Mouse (Mus musculus) hindbrain, embryonic 15.5 days (tissue): ENCODE results near the gene Exoc7. TPM values are rescaled to one million over a fixed set of nuclear protein-coding genes. Genes with fewer than 3 reads are reported as not detected.

Source experiments
- ATAC-seq: fragments of 200-750 bp; cut with Nextera tagmentation; 2 replicates; pipeline ENCODE4 v1.8.0; 2017; ENCODE audit warnings: low read depth, moderate number of reproducible peaks, moderate TSS enrichment; ENCODE audit not compliant: low FRiP score
- H3K27ac ChIP-seq: fragments of 300-500 bp; sonication (generic); replicated peaks from 2 replicates; pipeline ENCODE4 v1.5.1; 2015; ENCODE audit warnings: mild to moderate bottlenecking, inconsistent platforms
- H3K27me3 ChIP-seq: fragments of 300-500 bp; sonication (generic); 2 replicates; pipeline ENCODE4 v1.6.1; 2015; ENCODE audit warnings: control low read depth, inconsistent platforms
- H3K36me3 ChIP-seq: fragments of 300-500 bp; sonication (generic); 2 replicates; pipeline ENCODE4 v1.6.1; 2015; ENCODE audit warnings: control low read depth, inconsistent platforms
- H3K4me1 ChIP-seq: fragments of 300-500 bp; sonication (generic); replicated peaks from 2 replicates; pipeline ENCODE4 v1.6.1; 2015; ENCODE audit warnings: control low read depth, inconsistent platforms
- H3K4me2 ChIP-seq: fragments of 300-500 bp; sonication (generic); 2 replicates; pipeline ENCODE4 v1.6.1; 2015; ENCODE audit warnings: moderate library complexity, mild to moderate bottlenecking, inconsistent platforms
- H3K4me3 ChIP-seq: fragments of 300-500 bp; sonication (generic); 2 replicates; pipeline ENCODE4 v1.5.1; 2015; ENCODE audit warnings: mild to moderate bottlenecking, inconsistent platforms
- H3K9ac ChIP-seq: fragments of 300-500 bp; sonication (generic); 2 replicates; pipeline ENCODE4 v1.6.1; 2015; ENCODE audit warnings: inconsistent platforms
- H3K9me3 ChIP-seq: fragments of 300-500 bp; sonication (generic); 2 replicates; pipeline ENCODE4 v1.6.1; 2016; ENCODE audit warnings: control low read depth, inconsistent platforms
- WGBS: fragments of 180-500 bp; shearing (Covaris S2); methylation state at CpG from one replicate; pipeline ENCODE4 v1.1.7; 2015; 5-methylcytosine and 5-hydroxymethylcytosine counted together
- polyA plus RNA-seq: library from polyadenylated mRNA; unstranded; fragments of >200 nt; fragmentation: Nextera tagmentation; extraction: Ambion mirVana; gene quantifications from 2 replicates; pipeline ENCODE4 v1.2.1, GENCODE M21; 2015

The Exoc7 gene
- polyA plus RNA-seq, 1 experiment from 2014 or later: 108 TPM

DNA sequence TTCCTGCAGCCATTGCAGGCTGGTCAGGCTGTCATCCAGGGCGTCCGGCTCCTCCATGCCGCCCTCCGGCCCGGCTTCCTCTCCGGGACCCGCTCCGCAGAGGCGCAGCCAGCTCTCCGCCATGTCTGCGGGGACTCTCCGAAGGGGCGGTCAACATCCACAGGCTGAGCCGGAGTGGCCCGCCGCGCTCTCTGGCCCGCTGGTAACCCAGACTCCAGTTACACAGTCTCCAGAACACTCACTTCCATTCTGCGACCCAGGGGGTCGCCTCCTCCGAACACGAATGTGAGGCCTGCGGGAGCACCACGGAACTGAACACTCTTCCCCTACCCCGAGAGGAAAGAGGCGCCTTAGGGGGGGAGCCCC, 27.4 kb upstream of the Exoc7 start:
- WGBS: 4% methylated on average over 26 of the region's 26 CpGs
- Histone ChIP-seq H3K4me3 (peak overlapping the region; percentile 53), H3K36me3 (0 out of 2 replicates have a peak, but pooled peaks cover 4% of the 10 kb centered on the region), H3K9me3 (no peaks in the 10 kb centered on the region), H3K4me2 (peak overlapping the region; percentile 100), H3K9ac (0 out of 2 replicates have a peak overlapping the region, but pooled peaks have one; percentile 10), H3K27me3 (peaks cover 19% of the 10 kb centered on the region), H3K4me1 (peaks cover 72% of the 10 kb centered on the region), H3K27ac (peak overlapping the region; percentile 46; the same call in 1 of the 2 replicates)
- no peak for ATAC-seq

DNA sequence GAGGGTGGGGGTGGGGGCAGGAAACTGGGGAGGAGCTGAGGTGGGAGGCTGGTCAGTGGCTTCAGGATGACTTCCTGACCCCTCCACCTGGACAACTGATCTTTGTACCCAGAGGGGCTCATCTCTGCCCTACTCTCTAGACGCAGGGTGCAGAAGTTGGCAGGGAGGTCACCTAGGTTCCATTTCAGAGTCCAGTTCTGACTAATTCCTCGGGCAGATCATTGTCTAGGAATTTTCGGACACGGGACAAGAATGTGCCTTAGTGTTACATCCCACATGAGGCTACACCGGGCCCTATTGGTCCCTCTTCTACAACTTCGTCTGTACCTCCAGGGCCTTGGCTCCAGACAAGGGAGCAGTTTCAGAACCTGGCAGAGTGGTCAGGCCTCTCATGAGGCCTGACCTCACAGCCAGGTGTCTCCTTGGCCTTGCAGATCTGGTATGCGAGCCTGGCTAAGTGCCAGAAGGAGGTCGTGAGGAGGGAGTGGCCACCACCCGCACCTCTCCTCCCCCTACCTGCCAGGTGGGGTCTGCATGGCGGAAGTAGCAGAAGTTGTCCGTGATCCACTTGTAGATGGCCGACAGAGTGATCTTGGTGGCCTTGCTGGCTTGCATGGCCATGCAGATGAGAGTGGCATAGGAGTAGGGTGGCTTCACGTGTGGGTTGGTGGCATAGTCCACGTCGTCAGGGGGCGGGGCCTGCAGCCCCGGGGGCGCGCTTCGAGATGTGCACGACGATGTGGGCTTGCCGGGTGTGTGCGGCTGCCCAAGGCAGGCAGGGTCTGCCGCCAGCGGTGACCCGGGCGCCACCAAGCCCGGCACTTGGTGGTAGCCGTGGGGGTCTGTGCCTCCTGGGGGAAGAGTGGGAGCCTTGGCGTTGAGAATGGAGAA, 26.7 kb upstream of the Exoc7 start:
- Histone ChIP-seq H3K27me3 (peaks cover 19% of the 10 kb centered on the region), H3K27ac (peak overlapping the region; percentile 51; the same call in 1 of the 2 replicates), H3K9ac (0 out of 2 replicates have a peak overlapping the region, but pooled peaks have one; percentile 10), H3K4me3 (peak overlapping the region; percentile 53), H3K9me3 (no peaks in the 10 kb centered on the region), H3K4me2 (peak overlapping the region; percentile 100), H3K4me1 (peaks cover 79% of the 10 kb centered on the region), H3K36me3 (0 out of 2 replicates have a peak, but pooled peaks cover 4% of the 10 kb centered on the region)
- no peak for ATAC-seq
- 23% methylated on average over 31 of the region's 31 CpGs for WGBS

GRCm38 (mm10) chr11:116332983-116333270, 25.9 kb upstream of the Exoc7 start:
- H3K4me3 ChIP-seq: peak overlapping the region; percentile 6; the same call in 1 of the 2 replicates
- ATAC-seq: no peak
- no peaks in the 10 kb centered on the region for H3K9me3 ChIP-seq
- H3K27me3 ChIP-seq: peaks cover 19% of the 10 kb centered on the region
- H3K9ac ChIP-seq: no peak overlapping the region
- H3K4me2 ChIP-seq: peak overlapping the region; percentile 100
- WGBS: 52% methylated on average over 3 of the region's 3 CpGs
- peaks cover 81% of the 10 kb centered on the region for H3K4me1 ChIP-seq
- no peaks in the 10 kb centered on the region for H3K36me3 ChIP-seq
- 0 out of 2 replicates have a peak overlapping the region, but pooled peaks have one; percentile 51 for H3K27ac ChIP-seq

DNA sequence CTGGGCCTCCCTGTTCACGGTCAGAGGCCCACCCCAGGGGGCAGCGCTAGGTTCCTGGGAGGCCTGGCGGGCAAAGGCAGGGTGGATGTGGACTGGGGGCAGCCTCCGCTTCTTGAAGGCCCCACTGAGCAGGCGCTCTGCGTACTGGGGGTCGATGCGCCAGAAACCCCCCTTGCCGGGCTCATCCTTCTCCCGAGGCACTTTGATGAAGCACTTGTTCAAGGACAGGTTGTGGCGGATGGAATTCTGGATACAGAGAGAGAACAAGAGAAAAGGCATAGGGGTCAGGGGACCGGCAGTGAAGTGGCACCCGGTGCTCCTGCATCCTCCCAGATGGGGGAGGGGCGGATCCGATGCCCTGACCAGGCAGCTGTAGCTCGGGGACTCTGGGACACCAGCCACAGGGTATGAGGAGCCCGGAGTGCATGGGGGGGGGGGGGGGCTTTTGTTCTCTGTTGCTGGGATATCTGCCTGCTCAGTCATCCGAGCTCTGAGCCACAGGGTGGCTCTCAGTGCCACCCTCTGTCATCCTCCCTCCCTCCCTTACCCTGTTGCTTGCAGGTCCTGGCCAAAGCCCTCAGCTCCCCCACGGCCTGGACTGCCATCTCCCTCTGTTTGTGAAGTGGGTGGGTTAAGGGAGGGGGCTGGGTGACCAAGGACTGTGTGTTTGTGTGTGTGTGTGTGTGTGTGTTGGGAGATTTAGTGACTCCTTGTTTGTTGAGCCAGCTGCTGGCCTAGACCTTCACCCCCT, 25.4 kb upstream of the Exoc7 start:
- Histone ChIP-seq H3K9ac (no peak overlapping the region), H3K4me1 (peaks cover 81% of the 10 kb centered on the region), H3K36me3 (no peaks in the 10 kb centered on the region), H3K27ac (peak overlapping the region; percentile 55), H3K27me3 (peaks cover 19% of the 10 kb centered on the region), H3K9me3 (no peaks in the 10 kb centered on the region), H3K4me3 (0 out of 2 replicates have a peak overlapping the region, but pooled peaks have one; percentile 6), H3K4me2 (peak overlapping the region; percentile 100; the same call in 1 of the 2 replicates)
- WGBS: 13% methylated on average over 19 of the region's 19 CpGs
- ATAC-seq: peak; percentile 29

DNA sequence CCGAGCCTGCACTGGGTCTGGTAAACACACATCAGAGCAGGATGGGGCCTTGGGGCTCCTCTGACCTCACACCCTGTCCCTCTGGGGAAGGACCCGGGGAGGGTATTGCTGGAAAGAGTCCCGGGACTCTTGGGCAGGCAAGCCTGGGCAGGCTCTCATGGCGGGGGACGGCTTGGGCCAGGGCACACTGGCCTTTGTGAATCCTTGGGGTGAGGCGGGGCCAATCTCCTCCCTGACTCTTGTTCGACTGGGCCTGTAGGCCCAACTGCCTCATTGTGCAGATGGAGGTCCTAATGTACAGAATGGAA, 23.1 kb upstream of the Exoc7 start:
- Histone ChIP-seq H3K36me3 (no peaks in the 10 kb centered on the region), H3K4me1 (peaks cover 64% of the 10 kb centered on the region), H3K4me2 (no peak overlapping the region), H3K27me3 (peaks cover 19% of the 10 kb centered on the region), H3K9me3 (no peaks in the 10 kb centered on the region), H3K9ac (no peak overlapping the region), H3K4me3 (no peak overlapping the region), H3K27ac (peak overlapping the region; percentile 81)
- ATAC-seq: no peak
- WGBS: 38% methylated on average over 7 of the region's 7 CpGs

DNA sequence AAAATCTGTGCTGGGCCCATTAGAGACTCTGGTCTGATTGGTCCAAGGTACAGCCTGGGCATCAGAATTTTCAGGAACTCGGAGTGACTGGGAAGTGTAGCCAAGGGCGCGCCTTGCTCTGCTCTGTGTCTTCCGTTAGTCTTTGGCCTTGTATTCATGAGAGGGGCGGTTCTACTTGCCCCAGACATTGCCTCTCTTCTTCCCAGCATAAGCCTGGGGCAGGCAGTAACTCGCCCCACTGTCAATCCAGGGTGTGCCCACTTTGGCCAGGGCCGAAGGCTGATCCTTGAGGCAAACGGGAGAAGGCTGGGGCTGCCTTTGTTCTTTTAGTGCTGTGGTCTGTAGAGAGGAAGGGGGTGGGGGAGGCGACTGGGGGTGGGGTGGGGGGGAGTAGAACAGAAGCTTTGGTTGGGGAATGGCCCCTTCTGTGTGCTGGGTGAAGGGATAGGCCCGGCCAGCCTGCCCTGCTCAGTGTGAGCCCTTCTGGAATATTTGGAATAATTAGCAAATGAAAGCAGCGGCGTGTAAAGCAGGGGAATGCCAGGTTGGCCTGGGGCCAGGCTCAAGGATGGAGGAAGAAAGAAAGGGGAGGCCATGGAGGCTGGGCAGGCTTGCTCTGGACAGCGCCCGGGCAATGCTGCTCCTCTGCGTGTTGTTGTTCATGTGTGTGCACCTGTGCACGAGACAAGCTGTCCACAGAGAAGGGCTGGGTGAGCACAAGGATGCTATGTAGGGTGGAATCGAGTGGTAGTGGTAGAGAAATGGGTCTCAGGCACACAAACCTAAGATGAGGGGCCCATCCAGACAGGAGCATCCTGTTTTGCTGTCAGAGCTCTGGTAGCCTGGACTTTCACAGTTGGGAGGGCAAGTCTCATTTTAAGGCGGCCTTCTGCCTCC, 22.5 kb upstream of the Exoc7 start:
- H3K27ac ChIP-seq: peak overlapping the region; percentile 81
- no peak overlapping the region for H3K9ac ChIP-seq
- no peaks in the 10 kb centered on the region for H3K36me3 ChIP-seq
- H3K9me3 ChIP-seq: no peaks in the 10 kb centered on the region
- peaks cover 58% of the 10 kb centered on the region for H3K4me1 ChIP-seq
- peaks cover 14% of the 10 kb centered on the region for H3K27me3 ChIP-seq
- H3K4me2 ChIP-seq: no peak overlapping the region
- ATAC-seq: peak; percentile 66
- 30% methylated on average over 18 of the region's 18 CpGs for WGBS
- no peak overlapping the region for H3K4me3 ChIP-seq

DNA sequence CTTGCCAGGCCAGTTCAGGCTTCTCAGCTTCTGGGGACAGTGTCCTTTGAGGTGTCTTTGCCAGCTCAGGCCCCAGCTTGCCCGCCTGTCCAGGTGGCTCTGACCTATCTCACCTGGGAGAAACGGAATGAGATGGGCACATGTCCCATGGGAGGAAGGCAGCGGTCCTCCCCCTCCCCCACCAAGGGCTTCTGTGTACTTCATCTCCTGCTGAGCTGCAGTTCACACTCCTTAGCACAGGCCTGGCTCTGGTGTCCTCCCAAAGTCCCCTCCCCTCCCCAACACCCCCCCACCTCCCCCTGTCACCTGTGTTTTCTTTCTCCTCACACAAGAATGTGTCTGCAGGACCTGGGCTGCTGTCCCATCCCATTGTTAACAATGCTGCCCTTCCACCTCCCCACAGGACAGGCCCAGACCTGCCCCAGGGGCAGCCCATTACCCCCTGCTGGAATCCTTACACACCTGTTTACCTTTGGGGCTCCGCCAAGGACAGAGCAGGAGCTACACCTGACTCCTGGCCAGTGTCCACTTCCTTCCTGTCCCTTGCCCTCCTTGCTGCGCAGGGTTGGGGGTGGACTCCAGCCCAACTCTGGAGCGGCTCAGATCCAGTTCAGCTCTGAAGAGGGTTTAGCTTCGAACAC, 20.1 kb upstream of the Exoc7 start:
- H3K4me2 ChIP-seq: no peak overlapping the region
- H3K27me3 ChIP-seq: no peaks in the 10 kb centered on the region
- H3K27ac ChIP-seq: no peak overlapping the region
- H3K4me3 ChIP-seq: no peak overlapping the region
- 74% methylated on average over 7 of the region's 7 CpGs for WGBS
- no peaks in the 10 kb centered on the region for H3K9me3 ChIP-seq
- H3K9ac ChIP-seq: no peak overlapping the region
- peaks cover 33% of the 10 kb centered on the region for H3K4me1 ChIP-seq
- no peaks in the 10 kb centered on the region for H3K36me3 ChIP-seq
- ATAC-seq: no peak

DNA sequence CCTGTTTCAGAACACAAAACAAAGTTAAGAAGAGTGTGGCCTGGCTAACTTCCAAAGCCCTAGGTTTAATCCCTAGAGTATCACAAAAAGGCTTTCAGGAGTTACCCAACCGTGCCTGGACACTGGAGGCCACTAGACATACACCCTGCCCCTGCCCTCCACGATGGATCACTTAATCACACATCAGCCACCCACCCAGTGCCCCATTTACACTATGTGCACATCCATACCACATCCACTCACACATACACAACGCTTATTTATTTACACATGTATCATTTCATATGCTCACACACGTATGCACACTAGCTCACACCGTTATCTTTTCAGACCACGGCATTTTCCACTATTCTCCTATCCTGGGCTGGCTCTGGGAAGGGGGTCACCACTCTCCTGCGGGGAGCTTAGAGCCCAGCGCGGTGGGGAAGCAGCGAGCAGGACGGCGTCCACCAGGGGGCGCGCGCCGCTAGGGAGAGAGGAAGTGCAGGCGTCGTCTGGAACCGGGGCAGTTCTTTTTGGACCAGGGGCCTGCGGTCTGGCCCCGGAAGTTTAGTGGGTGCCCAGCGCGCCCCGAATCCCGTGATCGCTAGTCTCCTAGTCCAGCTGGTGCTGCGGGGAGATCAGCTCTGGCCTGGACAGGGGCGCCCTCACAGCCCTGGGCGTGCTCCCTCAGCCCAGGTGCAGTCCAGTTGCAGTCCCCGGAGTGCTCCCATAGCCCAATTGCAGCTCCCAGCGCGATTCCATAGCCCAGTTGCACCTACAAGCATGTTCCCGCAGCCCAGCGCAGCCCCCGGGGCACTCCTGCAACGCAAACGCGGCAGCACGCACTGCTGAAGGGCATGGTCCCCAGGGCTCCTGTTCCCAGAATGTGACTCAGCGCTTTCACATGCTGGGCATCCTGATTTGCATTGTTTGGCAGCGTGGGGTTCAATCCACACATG, 12.0 kb upstream of the Exoc7 start:
- ATAC-seq: peak; percentile 85
- no peaks in the 10 kb centered on the region for H3K36me3 ChIP-seq
- no peak overlapping the region for H3K27ac ChIP-seq
- peak overlapping the region; percentile 59 for H3K9ac ChIP-seq
- 3% methylated on average over 41 of the region's 41 CpGs for WGBS
- peak overlapping the region; percentile 44 for H3K4me3 ChIP-seq
- H3K27me3 ChIP-seq: no peaks in the 10 kb centered on the region; the same call in 1 of the 2 replicates
- H3K4me1 ChIP-seq: peaks cover 10% of the 10 kb centered on the region
- H3K9me3 ChIP-seq: no peaks in the 10 kb centered on the region
- H3K4me2 ChIP-seq: peak overlapping the region; percentile 97

GRCm38 (mm10) chr11:116312359-116312758, 5.3 kb upstream of the Exoc7 start:
- H3K27me3 ChIP-seq: no peaks in the 10 kb centered on the region
- no peak overlapping the region for H3K27ac ChIP-seq
- H3K4me1 ChIP-seq: peaks cover 5% of the 10 kb centered on the region; the same call in 1 of the 2 replicates
- H3K4me3 ChIP-seq: no peak overlapping the region
- WGBS: 61% methylated on average over 8 of the region's 8 CpGs
- no peak overlapping the region for H3K9ac ChIP-seq
- ATAC-seq: no peak
- H3K9me3 ChIP-seq: no peaks in the 10 kb centered on the region
- no peaks in the 10 kb centered on the region for H3K36me3 ChIP-seq
- no peak overlapping the region for H3K4me2 ChIP-seq

DNA sequence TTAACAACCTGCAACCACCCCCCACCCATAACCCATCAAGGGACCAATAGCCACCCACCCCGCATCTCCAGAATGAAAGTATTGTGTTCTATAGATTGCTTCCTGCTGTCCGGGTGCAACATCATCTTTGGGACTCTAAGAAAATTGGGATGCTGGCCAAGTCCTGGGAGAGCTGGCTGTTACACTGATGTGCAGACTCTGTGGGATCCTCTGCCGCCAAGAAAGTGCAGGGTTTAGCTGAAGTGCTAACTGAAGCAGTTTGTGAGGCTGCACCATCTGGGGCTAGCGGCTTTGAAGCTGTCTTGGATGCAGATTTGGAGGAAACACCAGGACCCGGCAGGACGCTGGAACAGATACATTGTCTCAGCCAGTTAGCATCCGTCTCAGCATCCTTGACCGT, 4.1 kb upstream of the Exoc7 start:
- WGBS: 42% methylated on average over 8 of the region's 8 CpGs
- H3K27ac ChIP-seq: no peak overlapping the region
- ATAC-seq: no peak

More for the DNA sequence above, 4.1 kb upstream of the Exoc7 start:
- no peak overlapping the region for H3K4me2 ChIP-seq
- no peak overlapping the region for H3K9ac ChIP-seq
- no peaks in the 10 kb centered on the region for H3K36me3 ChIP-seq
- H3K9me3 ChIP-seq: no peaks in the 10 kb centered on the region
- H3K4me1 ChIP-seq: peaks cover 5% of the 10 kb centered on the region; the same call in 1 of the 2 replicates
- no peaks in the 10 kb centered on the region for H3K27me3 ChIP-seq
- H3K4me3 ChIP-seq: no peak overlapping the region
